Mouse (Mus musculus) testis, adult 2 months (tissue): ENCODE results near the gene Pard3. TPM values are rescaled to one million over a fixed set of nuclear protein-coding genes. Genes with fewer than 3 reads are reported as not detected.
A peak's percentile ranks its signal among the peaks of the same experiment; 100 is the strongest.

Experiments
- H3K27ac ChIP-seq: fragments of 200-500 bp; 2 replicates; pipeline ENCODE4 v1.5.1; 2012; ENCODE audit warnings: low read depth, low read length; ENCODE audit not compliant: control insufficient read depth, insufficient read depth
- H3K27me3 ChIP-seq: fragments of 200-500 bp; 2 replicates; pipeline ENCODE4 v1.6.1; 2012; ENCODE audit warnings: mild to moderate bottlenecking, low read length, moderate library complexity; ENCODE audit not compliant: control insufficient read depth, insufficient read depth
- H3K36me3 ChIP-seq: fragments of 200-500 bp; 2 replicates; pipeline ENCODE4 v1.6.1; 2012; ENCODE audit warnings: mild to moderate bottlenecking, low read length; ENCODE audit not compliant: control insufficient read depth, insufficient read depth
- H3K4me1 ChIP-seq: fragments of 200-500 bp; 2 replicates; pipeline ENCODE4 v1.6.1; 2012; ENCODE audit warnings: low read length; ENCODE audit not compliant: control insufficient read depth, insufficient read depth
- H3K4me3 ChIP-seq: fragments of 200-500 bp; 2 replicates; pipeline ENCODE4 v1.5.1; 2012; ENCODE audit warnings: low read depth, mild to moderate bottlenecking, low read length, moderate library complexity, mixed read lengths; ENCODE audit not compliant: control insufficient read depth
- CTCF ChIP-seq: fragments of 200-500 bp; IDR thresholded peaks from 2 replicates; pipeline ENCODE4 v1.5.1; 2012; ENCODE audit warnings: low read depth, mild to moderate bottlenecking, inconsistent platforms, low read length, moderate library complexity; ENCODE audit not compliant: control insufficient read depth, insufficient read depth, insufficient replicate concordance
- POLR2A ChIP-seq: fragments of 200-500 bp; IDR thresholded peaks from 2 replicates; pipeline ENCODE4 v1.6.1; 2012; ENCODE audit warnings: low read depth, mild to moderate bottlenecking, inconsistent platforms, low read length, moderate library complexity; ENCODE audit not compliant: control insufficient read depth
- polyA plus RNA-seq: library from polyadenylated mRNA; depleted of rRNA; stranded (reverse); fragments of >200 nt; gene quantifications from 2 replicates; pipeline ENCODE4 v1.2.3, GENCODE M21; 2012

Gene Pard3
- polyA plus RNA-seq, 1 experiment, result 4.1 TPM

DNA sequence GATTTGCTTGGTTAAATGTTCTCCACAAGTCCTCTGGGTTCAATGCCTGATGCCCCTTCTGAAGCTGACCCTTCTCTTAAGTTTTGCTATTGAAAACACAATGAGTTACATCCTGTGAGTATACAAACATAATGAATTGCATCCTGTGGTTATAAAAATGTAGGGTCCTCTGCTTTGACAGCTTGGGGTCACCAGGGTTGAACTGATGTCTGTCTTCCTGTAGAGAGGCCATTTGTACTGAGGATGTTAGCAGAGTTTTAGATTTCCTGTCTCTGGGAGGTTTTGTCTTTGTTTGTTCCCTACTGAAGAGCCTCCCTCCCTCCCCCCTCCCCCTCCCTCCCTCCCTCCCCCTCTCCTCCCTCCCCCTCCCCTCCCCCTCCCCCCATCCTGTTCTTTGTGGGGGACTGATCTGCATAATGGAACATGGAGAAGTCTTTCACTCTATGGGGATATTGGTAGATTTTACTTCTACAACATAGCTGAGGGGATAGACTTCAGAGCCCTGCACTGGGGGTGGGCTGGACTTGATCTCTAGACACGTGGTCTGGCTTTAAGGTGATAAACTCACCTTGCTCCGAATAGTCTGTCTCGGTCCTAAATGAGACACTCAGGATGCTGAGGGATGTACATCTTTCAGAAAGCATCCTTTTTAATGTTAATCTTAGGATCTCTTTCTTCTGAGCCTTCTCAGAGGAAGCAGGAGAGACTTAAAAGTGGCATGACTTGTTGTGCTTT lies 261.3 kb downstream of the Pard3 start:
- TF ChIP-seq CTCF, result no peak
- TF ChIP-seq POLR2A, result no peak
- Histone ChIP-seq H3K4me1 (no peaks in the 10 kb centered on the region), H3K27ac (no peak overlapping the region), H3K4me3 (no peak overlapping the region), H3K27me3 (no peaks in the 10 kb centered on the region), H3K36me3 (no peaks in the 10 kb centered on the region)

DNA sequence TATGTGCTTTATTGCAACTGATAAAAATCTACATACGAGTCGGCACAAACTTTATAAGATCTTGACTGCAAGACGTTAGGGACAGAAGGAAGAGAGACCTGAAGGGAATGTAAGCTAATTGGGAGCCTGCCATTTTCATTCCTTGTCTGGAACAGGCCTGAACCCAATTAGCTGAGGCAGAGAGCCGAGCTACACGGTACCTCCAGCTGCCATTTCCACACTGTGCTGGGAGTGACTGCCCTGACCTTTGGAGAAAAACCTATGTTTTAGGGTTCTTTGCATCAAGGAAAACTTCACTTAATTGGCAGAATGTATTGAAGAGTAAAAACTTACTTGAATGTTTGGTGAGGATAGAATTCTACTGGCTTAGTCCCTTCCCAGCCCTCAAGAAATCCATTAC lies 262.1 kb downstream of the Pard3 start:
- H3K27me3 ChIP-seq, result no peaks in the 10 kb centered on the region
- H3K27ac ChIP-seq, result no peak overlapping the region
- H3K36me3 ChIP-seq, result no peaks in the 10 kb centered on the region
- H3K4me1 ChIP-seq, result no peaks in the 10 kb centered on the region
- H3K4me3 ChIP-seq, result no peak overlapping the region
- TF ChIP-seq CTCF (no peak), POLR2A (no peak)

GRCm38 (mm10) chr8:127330258-127331187 lies 266.8 kb downstream of the Pard3 start:
- H3K27ac ChIP-seq, result no peak overlapping the region
- no peak overlapping the region for H3K4me3 ChIP-seq
- no peak for TF ChIP-seq CTCF
- TF ChIP-seq POLR2A, result no peak
- no peaks in the 10 kb centered on the region for H3K27me3 ChIP-seq
- H3K36me3 ChIP-seq, result no peaks in the 10 kb centered on the region
- no peaks in the 10 kb centered on the region for H3K4me1 ChIP-seq

DNA sequence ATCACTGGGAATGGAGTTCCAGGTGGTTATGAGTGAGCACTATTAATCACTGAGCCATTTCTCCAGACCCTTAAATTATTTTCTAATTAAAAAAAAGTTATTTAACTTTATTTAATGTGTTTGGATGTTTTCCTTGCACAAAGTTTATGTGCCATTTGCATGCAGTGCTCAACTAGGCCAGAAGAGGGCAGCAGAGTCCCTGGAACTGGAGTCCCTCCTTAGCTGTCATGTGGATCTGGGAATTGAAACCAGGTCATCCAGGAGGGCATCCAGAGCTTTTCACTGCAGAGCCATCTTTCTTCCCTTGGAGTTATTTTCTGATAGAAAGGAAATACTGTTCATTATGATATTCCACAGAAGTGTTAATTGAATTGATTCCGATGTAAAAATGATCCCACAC lies 268.1 kb downstream of the Pard3 start:
- Histone ChIP-seq H3K4me3 (no peak overlapping the region), H3K36me3 (no peaks in the 10 kb centered on the region), H3K27ac (no peak overlapping the region), H3K4me1 (no peaks in the 10 kb centered on the region), H3K27me3 (no peaks in the 10 kb centered on the region)
- TF ChIP-seq POLR2A (no peak), CTCF (peak; percentile 82; the same call in 1 of the 2 replicates)

- no peak overlapping the region for H3K27ac ChIP-seq
- H3K36me3 ChIP-seq, result no peaks in the 10 kb centered on the region
- H3K4me3 ChIP-seq, result no peak overlapping the region
- H3K4me1 ChIP-seq, result no peaks in the 10 kb centered on the region
- H3K27me3 ChIP-seq, result no peaks in the 10 kb centered on the region
- TF ChIP-seq CTCF (no peak), POLR2A (no peak)
These were observed 271.5 kb downstream of the Pard3 start for GRCm38 (mm10) chr8:127335216-127335615.

DNA sequence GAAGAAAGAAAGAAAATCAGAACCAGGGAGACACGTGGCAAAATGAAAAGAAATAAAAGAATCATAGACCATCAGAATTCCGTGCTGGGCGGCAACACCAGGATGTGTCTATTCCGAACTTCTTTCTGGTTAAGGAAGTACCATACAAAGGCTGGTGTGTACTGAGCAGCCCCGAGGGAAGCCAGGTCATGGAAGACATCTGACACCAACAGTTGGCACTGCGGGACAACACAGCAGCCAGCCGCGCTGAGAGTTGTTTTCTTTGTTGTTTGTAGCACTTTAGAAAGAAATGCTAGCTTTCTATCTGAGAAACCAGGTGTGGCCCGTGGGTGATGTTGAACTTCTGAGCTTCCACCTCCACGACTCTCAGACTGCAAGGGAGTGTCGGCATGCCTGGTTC lies 274.5 kb downstream of the Pard3 start:
- Histone ChIP-seq H3K27me3 (no peaks in the 10 kb centered on the region), H3K4me3 (no peak overlapping the region), H3K4me1 (no peaks in the 10 kb centered on the region), H3K36me3 (no peaks in the 10 kb centered on the region), H3K27ac (no peak overlapping the region)
- TF ChIP-seq CTCF (no peak), POLR2A (no peak)

DNA sequence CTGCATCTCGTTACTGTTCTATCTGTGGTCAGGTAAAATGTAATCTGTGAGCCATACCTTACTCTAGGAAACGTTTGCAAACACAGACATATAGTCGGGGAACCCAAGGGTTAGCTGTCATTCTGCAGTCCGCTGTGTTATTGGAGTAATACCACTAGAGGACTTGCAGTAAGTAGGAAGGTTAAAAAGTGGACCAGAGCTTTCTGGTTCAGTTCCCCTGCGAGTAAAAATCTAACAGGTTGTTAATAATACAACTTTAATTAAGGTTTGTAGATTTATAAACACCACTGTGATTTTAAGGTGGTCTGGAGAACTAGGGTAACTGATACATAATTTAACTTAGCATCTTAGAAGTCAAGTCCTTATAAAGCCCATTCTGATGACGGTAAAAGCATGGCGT lies 277.4 kb downstream of the Pard3 start:
- no peaks in the 10 kb centered on the region for H3K4me1 ChIP-seq
- H3K4me3 ChIP-seq, result no peak overlapping the region
- no peaks in the 10 kb centered on the region for H3K27me3 ChIP-seq
- no peaks in the 10 kb centered on the region for H3K36me3 ChIP-seq
- H3K27ac ChIP-seq, result no peak overlapping the region
- TF ChIP-seq CTCF (no peak), POLR2A (no peak)
